Mouse (Mus musculus) heart, postnatal 10 days (tissue): Measurements from ENCODE around the gene Grm7. TPM values are rescaled to one million over a fixed set of nuclear protein-coding genes. Genes with fewer than 3 reads are reported as not detected.
A peak's percentile ranks its signal among the peaks of the same experiment; 100 is the strongest.

ENCODE experiments used
- DNase-seq, 2 experiments: peaks; one replicate each; pipeline ENCODE4 v3.0.0; 2021
- intact Hi-C: fragments of 180-260 bp; cut with DNase I; formaldehyde crosslinking; loops from one replicate; pipeline ENCODE4 v1.15.1; 2025
- total RNA-seq, 2 experiments: library from RNA; stranded (reverse); gene quantifications; 2 replicates each; pipeline ENCODE4 v1.2.3; 2021

Grm7 gene
- total RNA-seq: under 1 TPM in 1 of 2 experiments, not detected in 1; 0.07 TPM

DNA sequence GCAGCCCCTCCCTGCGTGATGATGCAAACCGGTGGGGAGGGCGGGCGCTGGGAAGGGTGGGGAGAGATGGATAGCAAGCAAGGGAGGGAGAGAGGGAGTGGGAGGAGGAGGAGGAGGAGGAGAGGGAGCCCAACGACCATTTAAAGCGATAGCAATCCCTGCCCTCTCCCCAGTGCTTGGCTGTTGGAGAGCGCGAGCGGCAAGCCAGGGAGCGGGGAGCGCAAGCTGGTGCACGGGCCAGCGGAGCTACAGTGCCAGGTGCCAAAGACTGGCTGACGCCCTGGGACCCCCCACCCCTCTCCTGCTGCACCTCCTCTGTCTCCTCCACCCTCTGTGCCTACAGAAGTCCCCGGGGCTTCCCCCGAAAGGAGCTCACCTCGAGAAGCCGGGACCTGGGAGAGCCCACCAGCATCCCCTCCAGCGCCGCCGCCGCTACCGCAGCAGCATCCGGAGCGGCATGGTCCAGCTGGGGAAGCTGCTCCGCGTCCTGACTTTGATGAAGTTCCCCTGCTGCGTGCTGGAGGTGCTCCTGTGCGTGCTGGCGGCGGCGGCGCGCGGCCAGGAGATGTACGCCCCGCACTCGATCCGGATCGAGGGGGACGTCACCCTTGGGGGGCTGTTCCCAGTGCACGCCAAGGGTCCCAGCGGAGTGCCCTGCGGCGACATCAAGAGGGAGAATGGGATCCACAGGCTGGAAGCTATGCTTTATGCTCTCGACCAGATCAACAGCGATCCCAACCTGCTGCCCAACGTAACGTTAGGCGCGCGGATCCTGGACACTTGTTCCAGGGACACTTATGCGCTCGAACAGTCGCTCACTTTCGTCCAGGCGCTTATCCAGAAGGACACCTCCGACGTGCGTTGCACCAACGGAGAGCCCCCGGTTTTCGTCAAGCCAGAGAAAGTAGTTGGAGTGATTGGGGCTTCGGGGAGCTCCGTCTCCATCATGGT is at the start of gene Grm7:
Gene Grm7 (plus strand): TSS at position 171 of the 951 bp plus-strand sequence.
- intact Hi-C loops: no loop called here
- no peak for DNase-seq

DNA sequence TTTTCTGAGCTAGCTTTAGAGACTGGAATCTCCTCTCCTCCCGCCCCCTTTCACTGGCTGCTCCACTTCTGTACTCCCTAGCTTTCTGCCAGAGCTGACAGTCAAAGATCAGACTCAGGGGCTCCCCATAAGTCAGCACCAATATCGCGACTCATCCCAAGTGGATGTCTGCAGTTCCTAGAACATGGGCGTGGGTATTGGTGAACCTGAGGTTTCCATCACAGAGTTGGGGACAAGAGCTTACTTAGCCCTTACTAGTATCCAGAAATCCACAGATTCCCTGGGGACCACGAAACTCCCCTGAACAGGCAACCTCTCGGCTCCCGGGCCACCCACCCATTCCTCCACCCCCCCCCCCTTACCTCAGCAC is 355 bp upstream of the Grm7 start:
- intact Hi-C loops: no loop called here
- peak in 1 of 2 experiments; percentile 1 for DNase-seq

DNA sequence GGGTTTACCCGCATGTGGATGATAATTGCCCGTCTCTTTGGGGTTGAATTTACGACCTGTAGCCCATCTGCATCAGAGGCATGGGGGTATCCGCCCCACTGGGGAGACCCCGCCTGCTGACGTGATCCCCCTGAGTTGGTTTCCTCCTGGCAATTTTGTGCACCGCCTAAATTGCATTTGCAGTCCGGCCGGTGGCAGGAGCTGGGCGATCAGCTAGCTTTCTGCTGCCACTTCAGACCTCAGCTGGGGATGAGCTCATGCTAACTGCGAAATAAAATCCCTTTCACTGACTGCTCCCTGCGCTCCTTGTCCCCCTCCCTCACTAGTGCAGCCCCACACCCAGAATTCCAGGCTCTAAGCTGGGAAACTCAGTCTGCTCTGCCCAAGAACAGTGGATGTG is 1.5 kb downstream of the Grm7 start:
- intact Hi-C loops: no loop called here
- no peak for DNase-seq

DNA sequence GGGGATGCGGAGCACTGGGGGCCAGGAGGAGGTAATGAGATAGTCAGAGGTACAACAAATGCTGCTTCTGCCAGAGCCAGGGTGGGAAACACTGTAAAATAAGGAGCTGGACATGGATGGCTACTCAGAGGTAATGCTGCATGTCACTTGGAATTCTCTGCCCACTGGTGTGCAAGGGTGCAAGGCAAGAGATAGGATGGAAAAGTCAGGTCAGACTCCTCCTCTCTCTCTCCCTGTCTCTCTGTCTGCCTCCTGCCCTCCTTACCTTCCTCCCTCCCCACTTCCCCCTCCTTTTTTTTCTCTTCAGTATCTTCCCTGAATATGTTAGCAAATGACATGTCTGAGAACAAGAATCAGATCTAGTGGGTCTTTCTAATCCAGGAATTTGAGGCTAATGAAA is 3.8 kb downstream of the Grm7 start:
- no peak for DNase-seq

DNA sequence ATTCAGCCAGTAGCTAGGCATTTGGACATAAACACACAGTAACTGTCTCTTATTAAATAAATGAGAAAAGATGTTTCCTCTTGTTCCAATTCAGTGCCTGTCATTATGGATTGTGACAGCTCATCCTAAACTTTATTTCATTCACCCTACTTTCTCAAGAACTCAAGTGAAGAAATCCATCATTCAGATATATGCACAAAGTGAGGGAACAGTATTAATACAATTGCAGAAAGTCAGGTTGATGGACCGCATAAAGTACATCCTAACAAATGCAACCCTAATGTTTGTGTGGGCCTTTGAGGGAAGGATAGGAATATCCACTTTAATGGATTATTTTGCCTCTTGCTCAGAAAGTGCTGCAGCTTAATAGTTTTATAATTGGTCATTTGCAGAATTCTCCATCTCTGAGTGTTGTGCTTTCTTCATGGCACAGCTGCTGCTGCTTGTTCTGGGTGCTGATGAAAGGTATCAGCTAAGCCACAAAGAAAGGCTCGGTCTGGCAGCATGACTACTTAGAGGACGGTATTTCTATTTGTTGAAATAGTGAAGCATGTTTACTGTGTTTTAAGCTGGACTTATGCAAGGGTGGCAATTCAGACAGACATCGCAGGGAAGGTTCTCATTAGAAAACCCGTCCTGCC is 8.1 kb downstream of the Grm7 start:
- intact Hi-C loops: no loop called here
- DNase-seq: no peak

More for the DNA sequence above, 3.8 kb downstream of the Grm7 start:
- intact Hi-C loops: no loop called here

DNA sequence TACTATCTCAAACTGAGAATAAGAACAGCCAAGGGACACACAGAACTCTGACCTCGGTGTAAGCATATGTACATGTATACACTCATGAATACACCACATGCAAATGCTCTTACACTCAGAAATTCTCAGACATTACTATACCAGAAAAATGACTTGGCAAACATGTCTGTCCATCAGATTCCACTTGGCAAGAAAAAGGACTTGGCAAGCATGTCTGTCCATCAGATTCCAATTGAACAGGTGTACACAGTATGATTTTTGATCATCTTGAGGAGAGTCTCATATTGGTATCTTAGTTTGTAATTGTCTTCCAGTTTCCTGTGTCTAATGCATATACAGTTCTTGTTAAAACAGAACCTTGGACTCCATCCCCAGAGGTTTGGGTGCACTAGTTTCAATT is 19.1 kb downstream of the Grm7 start:
- DNase-seq: no peak
- intact Hi-C loops: no loop called here

DNA sequence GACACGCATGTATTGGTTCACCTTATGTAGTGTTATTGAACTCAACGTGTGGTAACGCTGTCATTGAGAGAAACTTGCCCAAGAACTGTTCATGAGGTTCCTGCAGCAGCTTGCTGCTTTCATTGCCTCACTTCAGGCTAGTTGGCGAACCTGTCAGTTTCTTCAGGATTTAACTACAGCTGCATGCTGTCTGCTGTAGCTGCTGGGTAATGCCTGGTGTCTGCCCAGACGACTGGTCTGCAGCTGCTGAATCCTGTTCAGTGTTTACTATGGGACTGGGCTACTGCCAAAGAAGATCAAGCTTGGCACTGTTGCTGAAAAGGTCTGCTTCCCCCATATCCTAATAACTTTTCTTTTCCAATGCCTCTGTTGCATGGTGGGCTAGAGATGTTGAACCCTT is 23.1 kb downstream of the Grm7 start:
- intact Hi-C loops: no loop called here
- no peak for DNase-seq

DNA sequence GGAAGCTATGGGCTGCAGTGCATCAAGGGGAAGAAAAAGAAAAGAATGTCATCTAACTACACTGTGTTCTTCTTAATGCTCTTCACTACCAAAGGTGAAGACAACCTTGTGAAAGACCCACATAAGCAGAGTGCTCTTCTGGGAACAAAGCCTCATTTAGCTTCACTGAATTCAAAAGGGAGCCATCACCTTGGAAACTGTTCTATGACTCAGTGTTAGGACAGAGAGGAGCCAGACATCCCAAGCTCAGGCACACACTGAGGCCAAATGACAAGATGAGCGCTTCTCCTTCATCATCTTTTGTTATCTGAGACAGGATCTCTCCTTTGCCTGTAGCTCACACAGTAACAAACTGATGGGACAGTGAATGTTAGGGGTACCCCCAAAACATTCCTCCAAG is 45.6 kb downstream of the Grm7 start:
- intact Hi-C loops: no loop called here
- no peak for DNase-seq

DNA sequence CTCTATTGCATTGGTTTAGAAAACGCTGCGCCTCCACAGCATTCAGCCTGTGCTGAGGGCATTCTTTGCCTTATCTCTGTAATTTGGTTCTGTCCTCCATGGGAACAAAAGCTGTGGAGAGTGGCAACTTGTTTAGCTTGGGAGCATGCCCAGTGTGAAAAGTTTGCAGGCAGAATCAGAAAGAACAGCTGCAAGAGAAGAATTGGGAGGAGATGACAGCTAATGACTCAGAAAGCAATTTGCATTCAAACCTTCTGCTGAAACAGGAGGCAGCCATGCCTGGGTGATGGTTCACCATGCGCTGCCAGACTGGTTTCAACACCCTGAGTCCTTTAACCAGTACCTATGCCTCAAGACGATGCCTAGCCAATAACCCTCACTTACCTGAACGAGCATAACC is 64.4 kb downstream of the Grm7 start:
- intact Hi-C loops: no loop called here
- no peak for DNase-seq

DNA sequence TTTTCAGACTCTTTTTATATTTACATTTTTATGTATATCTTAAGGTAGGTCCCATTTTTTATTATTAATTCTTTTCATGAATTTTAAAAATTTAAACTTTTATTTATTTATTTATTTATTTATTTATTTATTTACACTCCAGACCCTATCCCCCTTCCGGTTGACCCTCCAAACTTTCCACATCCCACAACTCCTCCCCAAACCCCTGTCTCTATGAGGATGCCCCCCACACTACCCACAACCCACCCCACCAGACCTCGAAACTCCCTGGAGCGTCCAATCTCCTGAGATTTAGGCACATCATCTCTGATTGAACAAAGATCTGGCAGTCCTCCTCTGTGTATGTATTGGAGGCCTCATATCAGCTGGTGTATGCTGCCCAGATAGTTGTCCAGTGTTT is 69.6 kb downstream of the Grm7 start:
- no peak for DNase-seq
- intact Hi-C loops: no loop called here

DNA sequence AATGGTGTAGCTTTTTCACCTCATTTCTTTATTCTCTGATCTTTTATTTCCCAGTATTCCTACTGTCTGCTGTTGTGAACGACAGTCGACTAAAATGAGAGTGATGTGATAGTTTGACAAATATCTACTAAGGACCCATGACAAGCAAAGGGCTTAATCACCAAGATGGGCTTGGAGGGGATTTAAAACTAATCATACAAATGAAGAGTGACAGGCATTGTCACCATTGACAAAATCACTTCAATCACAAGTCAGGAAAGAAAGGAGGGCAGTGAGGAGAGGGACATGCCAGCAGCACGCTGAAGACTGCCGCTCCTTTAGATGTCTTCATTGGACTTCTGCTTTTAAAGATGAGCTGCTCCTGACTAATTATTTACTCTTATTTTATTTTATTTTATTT is 78.0 kb downstream of the Grm7 start:
- intact Hi-C loops: no loop called here

DNA sequence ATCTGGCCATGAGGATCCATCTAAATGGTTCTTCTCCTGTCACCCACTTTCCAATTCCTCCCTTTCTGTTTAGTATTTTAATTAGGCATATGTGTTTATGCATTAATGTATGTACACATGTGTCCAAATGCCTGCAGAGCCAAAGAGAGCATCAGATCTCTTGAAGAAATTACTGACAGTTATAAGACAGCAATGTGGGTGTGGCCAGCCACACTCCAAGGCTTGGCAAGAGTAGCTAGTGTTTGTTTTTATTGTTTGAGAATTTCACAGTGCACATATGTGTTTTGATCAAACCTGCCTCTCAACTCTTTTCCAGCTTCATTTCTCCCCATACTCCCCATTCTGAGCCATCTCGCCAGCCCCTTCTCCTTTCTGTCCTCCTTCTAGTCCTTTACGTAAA is 88.5 kb downstream of the Grm7 start:
- DNase-seq: no peak
- intact Hi-C loops: no loop called here

More for the DNA sequence above, 78.0 kb downstream of the Grm7 start:
- no peak for DNase-seq

DNA sequence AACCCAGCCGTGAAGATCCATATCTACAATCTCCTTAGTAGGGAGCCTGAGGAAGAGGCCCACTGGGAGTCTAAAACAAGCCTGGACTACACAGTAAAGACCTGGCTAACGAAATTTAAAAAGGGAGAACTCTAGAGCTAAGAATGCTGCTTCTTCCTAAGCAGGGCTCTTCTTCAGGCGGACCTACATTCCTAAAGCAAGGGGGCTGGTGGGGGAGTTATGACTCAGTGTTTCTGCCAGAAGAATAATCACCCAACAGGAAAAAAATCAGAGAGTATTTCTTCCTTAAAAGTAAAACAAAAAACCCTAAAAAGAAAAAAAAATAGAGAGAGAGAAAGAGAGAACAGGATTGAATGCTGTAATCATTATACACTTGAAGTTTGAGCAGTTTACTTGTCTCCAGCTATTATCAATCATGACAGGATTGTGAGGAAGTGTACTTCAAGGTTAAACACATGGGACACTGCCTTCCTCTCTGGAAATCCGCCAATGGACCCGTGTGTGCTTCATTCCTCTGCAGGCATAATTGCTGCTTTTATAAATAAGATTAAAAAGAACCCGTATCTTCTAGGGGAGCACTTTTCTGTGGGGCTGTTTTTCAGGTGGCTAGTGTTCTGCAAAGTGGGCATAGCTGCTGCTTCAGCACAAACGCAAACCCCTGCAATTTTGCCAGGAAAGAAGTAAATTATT is 98.7 kb downstream of the Grm7 start:
- intact Hi-C loops: no loop called here
- DNase-seq: peak in 1 of 2 experiments; percentile 1

DNA sequence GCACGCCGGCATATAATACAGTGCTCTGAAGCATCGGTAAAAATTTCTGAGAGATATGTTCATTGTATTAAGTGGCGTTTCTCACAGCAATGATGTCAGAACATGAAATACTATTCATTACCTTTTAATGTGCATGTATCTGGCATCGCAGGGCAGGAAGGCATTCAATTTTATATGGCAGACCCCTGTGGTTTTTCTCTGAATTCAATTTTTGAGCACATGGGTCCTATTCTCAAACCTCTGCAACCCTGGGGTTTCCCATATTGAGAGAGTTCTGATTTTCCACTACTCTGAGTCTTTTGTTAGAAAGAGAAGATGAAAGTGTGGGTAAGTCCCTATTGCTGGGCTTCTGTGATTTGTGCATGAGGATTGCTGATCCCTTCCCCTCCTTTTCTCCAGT is 110.5 kb downstream of the Grm7 start:
- intact Hi-C loops: no loop called here
- DNase-seq: no peak

DNA sequence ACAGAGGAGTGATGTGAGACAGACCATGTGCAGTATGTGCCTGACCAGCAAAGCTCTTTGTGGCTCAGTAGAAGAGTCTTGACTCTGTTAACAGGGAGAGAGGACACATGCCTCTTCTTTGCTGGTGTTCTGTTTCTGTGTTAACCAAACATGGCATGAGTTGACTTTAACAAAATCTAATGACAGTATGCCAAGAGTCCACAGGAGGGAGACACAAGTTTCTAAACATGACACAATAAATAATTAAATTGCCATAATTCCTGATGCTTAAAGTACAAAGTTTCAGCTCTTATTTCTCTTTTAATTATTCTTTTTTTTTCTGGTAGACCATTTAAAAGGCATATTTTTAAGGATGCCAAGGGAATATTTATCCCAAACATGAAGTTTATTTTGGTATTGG is 124.2 kb downstream of the Grm7 start:
- intact Hi-C loops: no loop called here

DNA sequence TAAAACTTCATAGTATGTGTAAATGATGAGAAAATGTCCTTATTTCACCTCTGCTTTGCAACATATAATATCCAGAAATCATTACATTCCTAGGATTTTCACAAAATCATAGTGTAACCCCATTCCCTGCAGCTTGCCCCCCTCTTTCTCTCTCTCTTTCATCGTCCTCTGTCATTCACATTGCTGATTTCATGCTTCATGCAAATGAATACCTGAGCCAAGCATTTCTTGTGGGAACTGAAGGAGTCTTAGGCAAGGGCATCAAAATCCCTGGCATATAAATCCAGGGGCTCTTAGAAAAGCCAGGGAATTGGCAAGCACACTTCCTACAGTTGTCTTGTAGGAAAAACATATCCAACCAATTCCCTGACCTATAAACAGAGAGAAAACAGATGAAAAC is 127.3 kb downstream of the Grm7 start:
- intact Hi-C loops: no loop called here
- no peak for DNase-seq

More for the DNA sequence above, 124.2 kb downstream of the Grm7 start:
- DNase-seq: no peak

DNA sequence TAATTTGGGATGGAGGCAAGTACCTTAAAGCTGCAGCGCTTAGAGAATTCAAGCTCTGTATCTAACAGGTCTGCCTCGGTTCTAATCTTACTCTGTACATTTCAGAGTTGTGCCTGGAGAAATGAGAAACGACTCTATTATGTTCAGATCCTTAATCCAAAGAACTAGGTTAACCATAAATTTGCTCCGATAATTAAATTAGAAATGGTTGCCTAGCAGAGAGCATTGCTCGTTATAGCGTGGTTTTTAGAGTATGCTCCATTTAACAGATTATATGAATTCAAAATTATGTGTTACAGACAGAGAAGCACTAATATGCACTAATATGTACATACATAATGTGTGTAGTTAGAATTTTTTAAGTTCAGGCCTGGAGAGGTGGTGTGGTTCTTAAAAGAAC is 130.7 kb downstream of the Grm7 start:
- DNase-seq: no peak
- intact Hi-C loops: no loop called here

DNA sequence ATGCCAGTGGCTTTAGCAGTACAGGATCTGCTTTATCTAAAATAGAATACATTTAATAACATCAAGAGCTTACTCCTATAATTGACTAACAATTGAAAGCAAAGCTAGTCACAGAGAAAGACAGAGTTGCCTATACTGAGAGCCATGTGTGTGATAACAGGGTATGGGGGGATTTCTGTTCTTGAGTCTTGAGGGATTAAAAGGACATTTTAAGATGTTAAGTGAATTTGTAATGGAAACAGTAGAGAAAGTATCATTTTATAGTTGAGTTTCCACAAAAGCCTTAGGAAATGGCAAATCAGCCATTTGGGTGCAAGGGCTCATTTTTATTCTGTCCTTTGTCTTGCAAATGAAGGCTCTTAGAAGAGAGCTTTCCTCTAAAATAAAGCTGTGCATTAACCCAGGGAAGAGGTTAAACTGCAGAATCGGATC is 140.1 kb downstream of the Grm7 start:
- DNase-seq: no peak
- intact Hi-C loops: no loop called here

DNA sequence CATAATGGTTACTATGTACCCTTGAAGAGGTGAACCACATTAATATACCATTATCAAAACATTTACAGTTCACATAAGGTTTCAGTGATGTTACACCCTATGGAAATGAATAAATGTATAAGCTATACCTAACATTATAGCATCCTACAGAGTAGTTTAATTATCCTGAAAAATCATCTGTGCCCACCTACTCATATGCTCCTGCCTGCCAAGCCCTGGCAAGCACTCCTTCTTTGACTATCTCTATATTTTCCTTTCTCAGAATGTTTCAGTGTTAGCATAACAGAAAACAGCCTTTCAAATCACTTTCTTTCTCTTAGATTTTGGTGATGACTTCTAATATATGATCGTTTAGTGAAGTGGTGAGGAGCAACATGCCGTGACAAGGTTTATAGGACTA is 147.3 kb downstream of the Grm7 start:
- intact Hi-C loops: no loop called here
- DNase-seq: no peak

DNA sequence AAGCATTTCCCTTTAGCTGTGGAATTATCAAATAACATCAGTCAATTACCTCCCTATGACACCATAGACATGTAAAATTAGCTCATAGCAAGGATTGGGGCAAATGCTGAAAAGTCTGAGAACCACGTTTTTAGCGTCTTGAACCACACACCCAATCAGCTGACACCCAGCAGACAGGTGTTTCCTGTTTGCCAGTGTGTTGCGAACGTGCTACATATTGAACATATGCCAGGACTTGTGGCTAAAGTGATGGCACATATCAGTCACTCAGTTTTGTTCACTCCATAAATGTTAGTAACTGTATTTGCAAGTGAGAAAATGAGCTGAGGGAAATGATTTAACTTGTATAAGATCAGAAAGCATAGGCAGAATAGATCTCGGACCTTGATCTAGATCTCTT is 162.1 kb downstream of the Grm7 start:
- DNase-seq: no peak
- intact Hi-C loops: no loop called here

DNA sequence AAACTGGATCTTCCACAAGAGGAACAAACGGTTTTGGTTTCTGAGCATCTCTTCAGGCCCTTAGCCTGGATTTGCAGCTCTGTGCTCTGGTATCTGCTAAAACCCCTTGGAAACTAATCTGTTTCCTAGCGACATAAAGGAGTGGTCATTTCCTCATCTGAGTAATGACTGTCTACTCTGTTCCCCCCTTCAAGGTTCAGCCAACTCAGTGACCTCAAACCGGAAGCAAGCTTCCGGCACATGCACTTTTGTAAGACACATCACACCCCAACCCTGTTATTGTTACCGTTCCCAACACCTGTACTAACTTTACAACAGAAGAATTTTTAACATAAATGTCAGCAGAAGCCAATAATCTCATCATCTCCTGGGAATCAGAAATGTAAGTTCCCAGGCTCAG is 166.8 kb downstream of the Grm7 start:
- no peak for DNase-seq
- intact Hi-C loops: no loop called here

DNA sequence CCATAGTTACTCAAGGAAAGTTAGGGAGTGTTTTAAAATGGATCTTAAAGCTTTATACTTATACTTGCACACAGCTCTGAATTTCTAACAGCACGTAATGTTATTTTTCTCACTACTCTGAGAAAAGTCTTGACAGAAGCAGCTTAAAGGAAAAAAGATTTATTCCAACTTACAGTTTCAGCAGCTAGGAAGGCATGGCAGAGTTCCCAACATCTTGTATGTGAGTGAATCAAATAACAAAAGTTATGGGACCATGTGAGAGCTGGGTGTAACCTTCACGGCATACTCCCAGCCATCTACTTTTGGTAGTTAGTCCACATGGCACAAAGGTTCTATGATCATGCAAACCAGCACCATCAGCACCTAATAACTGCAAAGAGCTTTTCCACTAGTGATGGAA is 172.9 kb downstream of the Grm7 start:
- DNase-seq: no peak
- intact Hi-C loops: no loop called here
